Mouse (Mus musculus) right cerebral cortex, postnatal 4 days (tissue): ENCODE data around the gene Gm35315.
"Not testable (repeated sequence)": the region's sequence is repeated elsewhere in the genome, so short reads cannot be mapped to it uniquely, and the experiment has no call there.

Experiments used
- DNase-seq: peaks from one replicate; pipeline ENCODE4 v3.0.0-alpha.2; 2022

The Gm35315 gene

DNA sequence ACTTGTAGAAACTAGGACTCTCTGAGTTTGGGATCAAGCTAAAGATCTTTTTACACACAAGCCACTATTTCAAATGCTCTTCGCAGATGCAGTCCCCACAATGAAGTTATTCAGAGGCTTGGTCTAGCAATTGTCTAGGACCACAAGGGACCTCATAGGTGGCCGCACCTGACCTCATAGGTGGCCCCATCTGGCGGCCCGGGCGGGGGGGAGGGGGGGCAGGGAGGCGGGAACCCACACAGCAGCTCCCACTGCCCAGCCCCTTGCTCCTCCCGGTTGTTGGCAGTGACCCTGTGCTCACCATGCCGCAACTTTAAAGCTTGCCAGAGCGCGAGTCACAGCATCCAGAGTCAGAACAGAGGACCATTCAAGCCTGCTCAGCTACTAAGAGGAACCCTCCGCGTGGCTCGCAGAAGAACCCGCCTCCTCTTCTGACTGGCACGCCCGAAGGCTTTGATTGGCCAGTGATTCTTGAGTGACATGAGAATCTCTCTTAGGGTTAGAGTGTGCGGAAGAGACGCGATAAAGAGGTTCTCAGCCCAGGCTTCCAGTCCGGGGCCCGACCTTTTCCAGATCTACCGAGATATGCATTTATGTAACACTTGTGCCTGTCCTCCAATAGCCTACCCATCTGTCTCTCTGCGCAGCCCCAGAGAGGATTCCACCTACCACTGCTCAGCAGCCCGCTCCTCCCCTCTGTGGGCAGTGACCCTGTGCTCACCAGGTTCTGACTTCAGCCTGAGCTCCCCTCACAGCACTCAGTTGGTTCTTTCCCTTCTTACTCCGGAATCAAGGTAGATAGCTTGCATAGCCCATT, at the start of gene Gm35315:
Gene Gm35315 (minus strand): TSS at position 391 of the 817 bp plus-strand sequence.
- peak; percentile 73 for DNase-seq

- DNase-seq = no peak
Observed at GRCm38 (mm10) chr5:110143007-110143406, 48.8 kb upstream of the Gm35315 start.

GRCm38 (mm10) chr5:110142309-110142708, 48.1 kb upstream of the Gm35315 start:
- DNase-seq = no peak

DNA sequence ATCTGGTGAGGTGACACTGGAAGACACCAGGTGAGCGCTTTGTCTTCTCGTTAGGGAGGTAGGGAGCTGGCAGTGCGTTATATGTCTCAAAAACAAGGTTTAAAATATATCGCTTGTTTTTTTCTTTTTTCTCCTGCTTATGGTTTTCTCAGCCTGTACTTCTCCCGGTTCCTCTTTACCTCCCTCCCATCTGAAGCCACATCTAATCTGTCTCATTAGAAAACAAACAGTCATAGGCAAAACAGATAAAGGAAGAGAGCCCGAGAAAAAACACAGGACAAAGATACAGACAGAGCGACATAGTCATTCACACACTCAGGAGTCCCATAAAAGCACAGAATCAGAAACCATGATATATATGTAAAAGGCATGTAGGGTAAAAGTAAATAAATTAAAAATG, 46.2 kb upstream of the Gm35315 start:
- no peak for DNase-seq

GRCm38 (mm10) chr5:110139325-110139724, 45.1 kb upstream of the Gm35315 start:
- DNase-seq = no peak

GRCm38 (mm10) chr5:110137816-110138215, 43.6 kb upstream of the Gm35315 start:
- DNase-seq = no peak

DNA sequence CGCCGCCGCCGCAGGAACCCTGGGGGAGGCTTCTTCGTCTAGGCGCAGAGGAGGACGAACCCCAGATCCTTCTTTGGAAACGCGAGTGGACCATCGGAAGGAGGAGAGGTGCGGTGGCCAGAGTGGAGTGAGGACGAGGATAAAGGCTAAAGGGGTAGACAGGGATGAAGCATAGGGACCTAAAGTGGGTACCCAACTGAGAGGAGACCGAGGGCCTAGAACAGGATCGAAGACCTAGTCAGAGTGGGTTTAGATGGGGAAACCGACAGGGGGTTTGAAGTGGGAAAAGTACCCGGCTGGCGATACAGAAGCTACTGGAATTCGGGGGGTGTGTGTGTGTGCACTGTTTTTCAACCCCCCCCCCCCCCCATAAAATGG, 41.9 kb upstream of the Gm35315 start:
- no peak for DNase-seq

- DNase-seq = peak; percentile 100
Observed at GRCm38 (mm10) chr5:110135293-110136086, 41.3 kb upstream of the Gm35315 start, which contains the start of gene Chfr. Gene Chfr (plus strand): TSS chr5:110135842.

DNA sequence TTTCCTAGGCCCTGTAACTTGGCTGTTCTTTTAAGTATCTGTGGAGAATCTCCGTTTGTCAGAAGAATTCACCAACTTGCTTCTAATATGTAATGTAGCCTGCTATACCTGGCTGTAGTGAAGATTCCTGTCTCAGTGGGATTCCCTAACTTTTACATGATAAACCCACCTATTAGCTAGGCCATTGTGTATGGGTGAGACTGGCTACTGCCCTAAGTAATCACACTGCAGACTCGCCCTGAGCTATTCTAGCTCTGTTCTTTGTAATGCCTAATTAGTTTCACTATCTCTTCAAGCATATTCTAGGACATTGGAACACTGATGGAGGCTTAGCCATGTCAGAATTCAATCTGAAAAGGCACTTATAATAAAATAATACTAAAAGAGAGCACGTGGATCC, 28.2 kb upstream of the Gm35315 start:
- DNase-seq = not testable (repeated sequence)

DNA sequence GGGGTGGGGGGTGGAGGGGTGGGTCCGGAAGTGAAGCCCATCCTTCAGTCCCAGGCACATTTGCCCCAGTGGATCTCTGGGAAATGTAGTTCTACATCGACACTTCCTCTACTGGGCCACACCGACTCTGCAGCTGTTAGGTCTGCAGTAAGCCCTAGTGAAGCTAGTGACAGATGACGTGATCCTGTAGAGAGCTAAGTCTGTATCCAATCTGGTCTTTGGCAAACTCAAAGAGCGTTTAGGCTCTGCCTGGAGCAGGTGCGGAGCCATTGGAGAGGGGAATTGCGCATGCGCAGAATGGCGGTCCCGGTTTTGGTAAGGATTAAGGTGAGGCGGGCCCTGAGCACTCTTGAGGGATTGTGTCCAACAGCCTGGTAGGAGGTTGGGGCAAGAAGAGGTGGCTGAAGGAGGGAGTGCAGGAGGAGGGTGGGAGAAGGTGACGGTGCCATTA, 15.8 kb upstream of the Gm35315 start, which contains the start of gene Zfp605:
Gene Zfp605 (plus strand): TSS at position 102 of the 451 bp plus-strand sequence.
- DNase-seq = peak; percentile 96

DNA sequence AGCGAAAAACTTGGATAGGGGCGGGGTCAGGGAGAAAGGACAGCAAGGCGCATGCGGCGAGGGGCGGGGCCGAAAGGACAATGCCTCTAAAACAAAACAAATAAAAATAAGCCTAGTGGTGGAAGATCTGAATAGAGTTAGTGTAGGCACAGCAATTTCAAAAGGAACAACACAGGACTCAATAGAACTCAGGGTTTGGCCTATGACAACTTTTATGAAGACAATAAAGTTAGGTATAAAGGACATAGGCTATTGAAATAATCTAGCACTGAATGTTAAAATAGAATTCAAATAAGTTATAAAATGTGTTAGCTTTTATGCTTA, 14.0 kb upstream of the Gm35315 start:
- no peak for DNase-seq

DNA sequence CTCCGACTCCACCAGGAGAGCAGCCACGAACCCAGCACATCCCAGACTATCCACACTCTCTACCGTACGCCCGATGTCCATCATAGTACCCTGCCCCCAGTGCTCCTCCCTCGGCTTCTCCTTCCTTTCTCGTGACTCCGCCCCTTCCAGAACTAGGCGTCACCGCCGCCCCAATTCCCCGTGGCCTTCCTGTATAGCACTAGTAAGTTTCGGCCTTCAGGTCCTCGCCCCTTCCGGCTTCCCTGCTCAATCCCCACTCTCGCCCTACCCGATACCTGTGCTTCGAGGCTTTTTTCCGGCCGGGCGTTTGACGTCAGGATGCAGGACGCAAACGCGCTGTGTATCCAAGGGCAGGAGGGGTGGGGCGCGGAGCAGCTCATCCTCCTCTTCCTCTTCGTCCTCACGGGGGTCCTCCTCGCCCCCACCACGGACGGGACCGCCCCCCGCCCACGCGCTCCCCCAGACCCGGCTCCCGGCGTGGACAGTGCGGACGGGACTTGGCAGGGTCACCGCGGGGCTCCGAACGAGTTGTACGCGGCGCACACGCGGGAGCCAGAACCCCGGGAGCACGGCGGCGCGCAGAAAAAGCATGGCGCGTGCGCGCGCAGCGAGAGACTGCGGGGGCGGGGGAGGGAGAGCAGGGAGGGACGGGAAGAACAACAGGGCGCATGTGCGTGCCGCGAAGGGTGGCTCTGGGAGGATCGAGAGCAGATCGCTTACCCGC, 13.5 kb upstream of the Gm35315 start, which contains the start of gene Gtpbp6:
Gene Gtpbp6 (minus strand): TSS at position 617 of the 724 bp plus-strand sequence.
- peak; percentile 97 for DNase-seq

GRCm38 (mm10) chr5:110106901-110107564, 12.8 kb upstream of the Gm35315 start:
- peak; percentile 41 for DNase-seq

GRCm38 (mm10) chr5:110106140-110106871, 12.1 kb upstream of the Gm35315 start:
- DNase-seq = peak; percentile 26

DNA sequence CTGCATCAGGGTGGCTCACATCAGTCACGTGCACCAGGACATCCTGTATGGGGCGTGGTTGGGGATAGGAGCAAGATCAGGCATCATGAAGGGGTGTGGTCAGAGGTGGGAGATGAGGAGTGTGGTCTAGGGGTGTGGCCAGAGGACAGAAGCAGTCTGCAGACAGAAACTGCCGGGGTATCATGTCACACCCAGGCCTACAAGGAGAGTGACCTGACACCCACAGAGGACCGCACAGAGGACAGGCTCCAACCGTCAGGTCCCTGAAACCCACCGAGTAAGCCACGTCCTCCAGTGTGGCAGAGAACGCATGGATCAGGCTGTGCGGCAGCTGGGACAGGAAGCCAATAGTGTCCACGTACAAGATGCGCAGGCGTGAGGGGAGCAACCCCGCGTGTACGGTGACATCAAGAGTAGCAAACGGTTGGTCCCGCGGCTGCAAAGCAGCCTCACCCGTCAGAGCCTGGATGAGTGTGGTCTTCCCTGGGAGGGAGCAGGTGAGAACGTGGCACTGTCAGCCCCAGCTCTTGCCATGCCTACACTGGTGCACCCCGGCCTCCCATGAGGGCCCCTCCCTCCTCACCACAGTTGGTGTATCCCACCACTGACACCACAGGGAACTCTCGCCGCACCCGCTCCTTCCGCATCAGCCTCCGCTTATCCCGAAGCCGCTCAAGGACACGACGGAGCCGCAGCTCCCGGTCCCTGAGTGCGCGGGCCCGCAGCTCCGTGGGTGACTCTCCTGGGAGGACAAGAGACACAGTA, 10.6 kb upstream of the Gm35315 start:
- peak; percentile 9 for DNase-seq

DNA sequence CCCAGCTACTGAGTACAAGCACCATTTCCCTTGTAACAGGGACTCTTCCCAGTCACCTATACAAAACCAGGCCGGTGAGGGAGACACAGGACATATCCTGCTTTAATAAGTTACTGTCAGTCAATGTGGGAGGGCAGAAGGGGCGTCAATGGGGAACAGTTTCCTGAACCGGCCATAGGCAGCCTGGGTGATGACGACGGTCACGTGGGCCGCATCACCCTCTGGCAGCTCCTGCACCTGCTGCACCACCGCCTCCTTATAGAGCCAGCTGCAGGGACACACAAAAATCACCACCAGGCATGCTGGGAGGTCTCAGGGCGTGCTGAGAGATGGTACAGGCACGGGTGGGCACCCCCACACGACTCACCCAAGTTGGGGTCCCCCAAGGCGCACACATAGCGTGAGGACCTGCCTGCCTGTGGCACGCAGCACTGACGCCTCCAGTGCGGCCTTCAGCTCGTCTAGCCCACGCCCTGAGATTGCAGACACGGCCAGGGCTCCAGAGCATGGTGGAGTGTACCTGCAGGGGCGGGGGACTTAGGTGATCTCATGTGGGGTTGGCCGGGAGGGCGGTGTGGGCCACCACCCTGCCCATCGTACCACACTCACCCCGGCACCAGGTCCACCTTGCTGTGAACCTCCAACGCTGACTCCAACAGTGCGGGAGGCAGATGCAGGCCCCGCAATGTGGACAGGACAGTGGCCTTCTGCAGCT, 9.8 kb upstream of the Gm35315 start:
- DNase-seq = peak; percentile 7

DNA sequence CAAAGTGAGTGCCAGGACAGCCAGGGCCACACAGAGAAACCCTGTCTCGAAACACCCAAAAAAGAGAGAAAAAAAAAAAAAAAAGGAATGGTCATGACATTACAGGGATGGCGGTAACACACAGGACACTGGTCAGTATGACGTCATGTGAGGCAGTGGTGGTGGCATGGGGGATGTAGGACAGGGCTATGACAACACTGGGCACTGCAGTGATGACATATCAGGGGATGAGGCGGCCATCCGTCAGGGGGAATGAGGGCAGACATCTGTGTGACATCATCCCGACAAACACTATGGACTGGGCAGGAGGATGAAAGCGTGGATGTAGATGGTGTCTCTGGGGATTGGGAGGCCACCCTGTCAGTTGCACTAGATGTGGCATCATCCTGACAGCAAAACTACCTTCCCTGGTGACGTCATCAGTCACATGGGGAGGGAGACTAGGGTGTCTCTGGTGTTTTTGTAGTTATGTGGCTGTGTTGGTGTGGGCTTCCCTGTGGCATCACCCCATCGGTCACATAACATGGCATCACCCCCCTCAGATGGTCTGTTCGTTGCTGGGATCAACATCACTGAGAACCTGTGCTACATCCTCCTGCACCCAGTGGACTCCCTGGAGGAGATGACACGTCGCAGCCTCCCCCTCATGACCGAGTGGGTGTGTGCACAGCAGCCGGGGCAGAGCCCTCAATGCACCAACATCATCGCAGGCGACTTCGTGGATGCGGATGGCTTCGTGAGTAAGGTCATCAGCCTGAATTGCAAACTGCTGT, 8.8 kb upstream of the Gm35315 start:
- peak; percentile 5 for DNase-seq

- DNase-seq = peak; percentile 7
Observed at GRCm38 (mm10) chr5:110102429-110102828, 8.2 kb upstream of the Gm35315 start.

GRCm38 (mm10) chr5:110101716-110102347, 7.6 kb upstream of the Gm35315 start:
- DNase-seq = peak; percentile 73
